Mouse (Mus musculus) testis, adult 2 months (tissue): ENCODE results near the gene Nf1.

Experiments used
- CTCF ChIP-seq: fragments of 200-500 bp; IDR thresholded peaks from 2 replicates; pipeline ENCODE4 v1.5.1; 2012; ENCODE audit warnings: low read depth, mild to moderate bottlenecking, inconsistent platforms, low read length, moderate library complexity; ENCODE audit not compliant: control insufficient read depth, insufficient read depth, insufficient replicate concordance
- POLR2A ChIP-seq: fragments of 200-500 bp; IDR thresholded peaks from 2 replicates; pipeline ENCODE4 v1.6.1; 2012; ENCODE audit warnings: low read depth, mild to moderate bottlenecking, inconsistent platforms, low read length, moderate library complexity; ENCODE audit not compliant: control insufficient read depth

DNA sequence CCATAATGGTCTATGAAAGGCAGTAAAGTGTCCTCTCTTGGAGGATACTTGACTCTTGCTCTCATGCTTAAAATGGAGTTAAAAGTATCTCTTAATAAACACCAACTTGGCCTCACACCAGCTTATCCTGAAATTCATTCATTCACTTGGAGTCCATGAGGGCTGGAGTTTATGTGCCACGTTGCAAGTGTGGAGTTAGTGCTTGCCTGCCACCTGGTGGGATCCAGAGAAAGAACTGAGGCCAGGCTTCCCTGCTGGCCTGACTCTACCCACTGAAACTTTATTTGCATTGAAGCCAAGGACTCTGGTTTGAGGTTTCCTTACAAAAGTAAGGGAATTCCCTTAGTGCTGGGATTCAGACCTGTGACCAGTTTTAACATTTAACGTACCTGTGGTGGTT lies 49.0 kb upstream of the Nf1 start:
- TF ChIP-seq POLR2A (no peak), CTCF (peak; percentile 54; the same call in 1 of the 2 replicates)
